Mouse (Mus musculus) MEL-GATA-1-ER (cell line): Measurements from ENCODE around the gene Akna.

Experiments
- DNase-seq: peaks from one replicate; pipeline ENCODE4 v3.0.0-alpha.2; 2012; ENCODE audit warnings: low read depth; ENCODE audit errors: extremely low read depth

Akna gene

DNA sequence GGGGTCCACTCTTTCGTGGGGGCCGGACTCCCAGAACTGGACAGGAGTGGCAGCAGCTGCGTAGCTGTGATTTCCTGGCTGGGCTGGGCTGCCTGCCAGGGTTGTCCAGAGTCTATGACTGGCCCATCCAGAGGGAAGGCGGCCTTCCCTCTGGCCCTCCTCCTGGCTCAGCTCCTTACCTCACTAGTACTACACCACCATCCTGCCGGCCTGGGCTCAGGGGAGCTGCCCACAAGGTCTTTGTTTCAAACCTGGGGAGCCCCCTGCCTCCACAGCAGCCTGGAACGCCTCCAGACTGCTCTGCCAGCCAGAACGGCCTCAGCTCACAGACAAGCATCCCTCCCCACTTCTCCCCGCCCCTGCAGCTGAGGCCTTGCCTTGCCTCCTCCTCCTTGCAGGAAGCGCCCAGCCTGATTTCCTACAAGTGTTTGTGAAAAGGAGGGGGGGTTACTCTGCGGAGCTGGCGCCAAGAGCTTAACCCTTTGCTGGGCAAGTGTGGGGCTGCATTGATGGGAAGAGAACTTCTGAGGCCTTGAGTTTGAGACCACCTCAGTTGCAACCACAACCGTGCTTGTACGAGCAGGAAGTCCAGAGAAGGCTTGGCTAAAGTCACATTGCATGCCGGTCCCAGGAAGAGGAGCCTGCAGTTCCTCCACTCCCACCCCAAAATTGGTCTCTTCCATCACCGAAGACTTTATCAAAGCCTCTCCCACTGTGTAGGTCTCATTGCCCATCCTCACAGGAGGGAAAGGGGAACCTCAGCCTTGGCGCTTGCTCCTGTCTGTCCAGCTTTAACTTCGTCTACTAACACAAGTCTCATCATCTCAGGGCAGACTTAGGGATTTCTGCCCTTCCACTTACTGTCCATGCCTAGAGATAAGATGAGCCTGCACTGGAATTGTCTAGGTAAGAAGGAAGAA is at the start of gene Akna:
Gene Akna, minus strand, starts transcription at position 315 of the 920 bp plus-strand sequence.
- DNase-seq: peak; percentile 59

- DNase-seq: no peak
Observed at GRCm38 (mm10) chr4:63452555-63452954, 49.4 kb upstream of the Akna start.

DNA sequence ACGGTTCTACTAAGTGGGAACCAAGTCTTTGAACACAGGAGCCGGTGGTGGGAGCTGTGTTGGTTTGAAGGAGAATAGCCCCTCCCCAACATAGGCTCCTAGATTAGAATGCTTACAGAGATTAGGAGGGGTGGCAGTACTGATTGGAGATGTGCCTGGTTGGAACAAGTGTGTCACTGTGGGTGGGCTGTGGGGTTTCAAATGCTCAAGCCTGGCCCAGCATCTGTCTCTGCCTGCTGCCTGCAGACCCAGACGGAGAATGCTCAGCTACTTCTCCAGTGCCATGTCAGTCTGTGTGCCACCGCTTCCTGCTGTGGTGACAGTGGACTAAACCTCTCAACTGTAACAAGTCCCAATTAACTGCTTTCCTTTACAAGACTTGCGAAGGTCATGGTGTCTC is 47.4 kb upstream of the Akna start:
- no peak for DNase-seq

DNA sequence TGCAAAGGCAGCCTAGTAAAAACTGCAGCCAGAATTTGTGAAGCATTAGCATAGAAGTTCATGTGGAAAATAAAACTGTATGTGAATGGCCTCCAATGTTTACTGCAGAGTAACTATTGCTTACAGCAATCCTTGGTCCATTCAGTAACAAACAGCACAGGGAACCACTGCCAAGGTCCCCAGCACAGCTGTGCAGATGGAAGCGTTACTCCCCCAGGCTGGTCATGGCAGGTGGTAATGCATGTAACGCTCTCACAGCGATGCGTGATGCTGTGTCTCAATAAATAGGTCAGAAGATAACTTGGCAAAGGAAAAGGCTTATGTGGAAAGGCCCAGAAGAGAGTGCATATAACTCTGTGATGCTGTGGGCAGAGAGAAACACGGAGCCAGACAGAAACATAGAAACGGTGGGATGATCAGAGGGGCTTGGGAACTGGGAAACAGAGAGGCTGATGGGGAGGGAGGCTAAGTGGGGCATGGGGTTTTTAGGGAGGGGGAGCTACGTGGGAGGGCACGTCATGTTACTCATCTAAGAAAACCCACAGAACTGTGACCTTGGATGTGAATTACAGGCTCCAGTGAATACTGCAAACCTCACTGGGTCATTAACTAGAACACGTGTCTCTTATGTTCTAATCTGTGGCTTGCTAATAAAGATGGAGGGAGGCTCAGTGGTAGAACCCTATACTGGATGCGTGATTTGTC is 41.4 kb upstream of the Akna start:
- no peak for DNase-seq

- DNase-seq: no peak
Observed at GRCm38 (mm10) chr4:63443101-63443500, 39.9 kb upstream of the Akna start.

DNA sequence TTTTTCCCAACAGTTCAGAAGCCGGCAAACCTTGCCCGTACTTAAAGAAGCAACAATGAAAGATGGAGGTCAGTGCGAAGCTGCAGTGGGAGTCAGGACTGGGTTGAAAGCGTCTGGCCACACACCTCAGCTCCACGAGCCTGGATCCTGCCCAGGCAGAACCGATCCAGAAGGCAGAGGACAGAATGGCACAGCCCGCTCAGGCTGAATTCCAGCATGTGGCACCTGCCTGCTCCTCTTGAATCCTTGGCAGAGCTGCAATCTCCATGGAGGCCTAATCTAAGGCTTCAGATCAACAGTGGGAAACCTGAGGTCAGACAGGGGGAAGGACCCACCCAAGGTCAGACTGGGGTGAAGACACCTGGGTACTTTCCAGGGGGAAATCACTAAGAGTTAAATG is 38.5 kb upstream of the Akna start:
- no peak for DNase-seq

- no peak for DNase-seq
Observed at GRCm38 (mm10) chr4:63440262-63440661, 37.1 kb upstream of the Akna start.

DNA sequence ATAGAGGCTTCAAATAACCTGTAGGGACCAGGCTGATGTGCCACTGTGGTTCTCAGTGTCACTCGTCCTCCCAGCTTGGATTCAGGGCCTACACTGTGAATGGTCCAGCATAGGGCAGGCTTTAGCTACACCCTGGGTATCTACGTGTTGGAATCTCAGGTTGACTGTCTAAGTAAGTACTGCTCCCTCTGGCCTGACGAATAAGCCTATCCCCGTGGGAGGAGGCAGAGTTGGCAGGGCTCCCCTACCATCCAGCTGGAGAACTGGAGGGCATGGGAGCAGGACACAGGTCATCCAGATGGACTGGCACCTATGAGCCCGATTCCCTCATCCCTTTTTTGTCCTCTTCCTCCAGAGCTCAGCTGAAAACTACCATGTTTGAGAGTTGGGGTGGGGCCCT is 34.8 kb upstream of the Akna start:
- no peak for DNase-seq

GRCm38 (mm10) chr4:63437119-63437815 is 34.1 kb upstream of the Akna start:
- DNase-seq: no peak

DNA sequence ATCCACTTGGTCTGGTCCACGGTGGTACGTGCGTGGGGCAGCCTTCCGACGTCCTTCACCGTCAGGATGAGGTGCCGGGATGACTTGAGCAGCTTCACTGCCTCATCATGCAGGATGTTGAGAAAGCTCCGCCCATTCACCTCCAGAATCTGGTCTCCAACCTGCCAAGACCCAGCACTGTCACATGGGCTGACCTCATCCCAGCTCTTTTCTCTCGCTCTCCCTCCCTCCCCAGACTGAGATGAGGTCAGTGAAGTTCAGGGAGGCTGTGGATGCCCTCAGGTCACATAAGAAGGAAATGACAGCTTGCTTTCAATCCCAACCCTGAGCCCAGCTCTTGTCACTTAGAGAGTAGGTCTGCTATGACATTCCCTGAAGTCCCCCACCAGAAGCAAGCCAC is 32.2 kb upstream of the Akna start:
- no peak for DNase-seq

GRCm38 (mm10) chr4:63431098-63431497 is 27.9 kb upstream of the Akna start:
- no peak for DNase-seq

- no peak for DNase-seq
Observed at GRCm38 (mm10) chr4:63430357-63430756, 27.2 kb upstream of the Akna start.

DNA sequence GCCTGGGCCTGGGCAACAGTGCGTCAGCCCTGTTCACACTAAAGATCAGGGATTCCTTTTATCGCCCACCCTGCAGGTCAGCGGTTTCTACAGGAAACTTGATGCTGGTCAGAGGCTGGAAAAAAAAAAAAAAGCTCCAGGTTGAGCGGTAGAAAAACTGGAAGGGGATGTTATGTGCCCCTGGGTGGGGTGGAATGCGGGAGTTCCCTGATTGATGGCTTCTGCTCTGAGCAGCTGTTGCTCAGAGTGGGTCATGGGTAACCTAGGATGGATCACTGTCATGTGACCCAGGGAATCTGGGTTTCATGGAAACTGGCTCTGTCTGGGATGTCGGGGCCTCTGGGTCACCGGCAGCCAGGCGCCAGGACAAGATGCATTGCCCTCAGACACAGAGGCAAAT is 23.2 kb upstream of the Akna start:
- DNase-seq: no peak

DNA sequence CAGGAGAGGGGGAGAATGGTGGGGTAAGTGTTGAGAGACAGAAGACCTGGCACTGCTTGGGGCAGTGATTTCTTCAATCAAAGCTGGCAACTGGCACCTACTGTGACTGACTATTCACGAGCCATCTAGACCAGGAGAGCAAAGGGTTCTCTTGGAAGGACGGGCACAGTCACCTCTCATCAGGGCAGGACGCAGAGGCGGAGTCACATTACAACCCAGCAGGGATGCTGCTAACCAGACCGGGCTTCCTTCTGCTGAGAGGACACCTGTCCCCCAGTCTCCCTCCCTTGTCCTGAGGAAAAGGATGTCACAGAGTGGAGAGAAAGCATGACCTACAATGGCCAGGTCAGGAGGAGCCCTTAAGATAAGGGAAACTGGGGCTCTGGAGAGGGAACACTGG is 20.7 kb upstream of the Akna start:
- DNase-seq: no peak

- no peak for DNase-seq
Observed at GRCm38 (mm10) chr4:63423231-63423630, 20.1 kb upstream of the Akna start.

DNA sequence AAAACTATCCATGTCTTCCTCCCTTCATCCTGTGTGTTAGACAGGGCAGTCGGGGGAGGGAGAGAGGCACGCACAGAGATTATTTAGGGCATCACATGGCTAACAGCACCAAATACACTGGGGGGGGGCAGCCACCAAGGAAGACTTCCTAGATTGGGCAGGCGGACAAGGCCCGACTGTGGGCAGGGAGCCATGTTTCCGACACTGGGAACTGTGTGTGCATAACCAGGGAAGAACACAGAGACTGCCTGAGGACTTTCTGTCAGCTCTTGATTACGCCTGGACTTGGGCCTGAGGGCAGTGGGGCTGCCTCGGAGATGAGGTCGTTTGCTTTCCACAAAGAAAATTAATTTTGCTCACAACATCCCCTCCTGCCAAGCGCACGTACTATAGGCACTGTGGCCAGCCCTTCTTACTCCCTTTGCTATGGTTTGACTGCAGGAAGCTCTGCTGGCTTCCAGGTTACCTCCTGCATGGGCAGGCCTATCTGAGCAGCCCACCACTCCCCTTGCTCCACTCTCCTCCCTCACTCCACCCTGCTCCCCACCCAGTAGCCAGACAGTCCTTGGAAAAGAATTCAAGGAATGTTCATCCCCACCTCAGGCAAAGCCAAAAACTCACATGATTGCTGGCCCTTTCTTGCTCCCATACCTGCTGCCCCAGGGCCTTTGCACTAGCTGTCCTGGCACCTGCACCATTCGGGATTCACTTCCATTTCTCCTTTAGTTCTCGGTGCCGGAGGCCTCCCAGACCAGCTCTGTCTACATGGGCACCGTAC is 17.2 kb upstream of the Akna start:
- no peak for DNase-seq

DNA sequence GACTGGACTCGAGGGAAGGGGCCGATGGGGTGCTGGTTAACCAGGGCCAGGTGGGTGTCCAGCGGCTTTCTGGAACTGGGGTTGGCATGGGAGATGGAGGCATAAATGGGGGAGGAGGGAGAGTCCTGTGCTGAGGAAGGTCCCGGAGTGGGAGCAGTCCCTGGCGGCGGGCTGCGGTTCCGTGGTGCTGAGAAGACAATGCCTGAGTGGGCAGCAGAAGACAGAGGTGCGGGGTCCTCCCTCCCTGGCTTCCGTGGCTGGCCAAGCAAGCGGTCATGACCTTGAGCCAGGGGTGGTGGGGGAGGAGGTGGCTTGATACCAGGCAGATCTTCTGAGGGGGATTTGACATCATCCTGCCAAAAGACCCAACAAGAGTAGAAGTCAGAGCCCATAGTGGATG is 15.1 kb upstream of the Akna start:
- DNase-seq: no peak

- DNase-seq: no peak
Observed at GRCm38 (mm10) chr4:63417318-63417957, 14.3 kb upstream of the Akna start.

DNA sequence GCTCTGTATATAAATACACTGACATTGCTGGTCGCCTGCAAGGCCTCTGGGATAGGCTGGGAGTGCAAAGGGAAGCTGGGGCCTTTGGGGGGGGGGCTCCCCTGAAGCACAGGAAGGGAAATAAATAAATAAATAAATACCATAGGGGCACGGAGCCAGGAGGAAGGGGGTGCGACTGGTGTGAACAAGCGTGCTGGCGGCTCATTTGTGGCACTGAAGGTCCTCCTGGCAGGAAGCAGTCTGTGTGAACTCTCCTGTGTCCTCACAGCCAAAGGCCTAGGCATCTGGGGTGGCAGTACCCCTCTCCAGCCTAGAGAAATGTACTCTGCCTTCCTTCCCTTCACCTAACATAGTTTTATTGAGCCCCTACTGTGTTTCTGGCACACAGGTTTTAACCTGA is 11.8 kb upstream of the Akna start:
- DNase-seq: no peak

DNA sequence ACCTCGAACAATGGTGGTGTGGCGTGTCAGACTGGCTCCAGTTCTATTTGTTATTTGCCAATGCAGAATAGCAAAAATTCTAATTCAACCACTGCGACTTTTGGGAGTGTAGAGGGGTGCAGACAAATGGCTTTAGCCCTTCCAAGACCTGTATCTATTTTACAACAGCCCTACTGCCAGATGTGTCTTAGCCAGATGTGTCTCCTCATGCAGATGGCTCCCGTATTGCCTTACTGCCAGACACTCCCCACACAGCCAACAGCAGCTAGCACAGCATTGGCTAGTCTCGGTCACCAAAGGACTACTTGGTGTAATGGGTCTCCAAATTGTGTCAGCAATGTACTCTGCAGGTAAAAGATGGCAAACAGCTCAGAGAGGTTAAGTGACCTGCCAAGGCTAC is 8.1 kb upstream of the Akna start:
- DNase-seq: no peak

DNA sequence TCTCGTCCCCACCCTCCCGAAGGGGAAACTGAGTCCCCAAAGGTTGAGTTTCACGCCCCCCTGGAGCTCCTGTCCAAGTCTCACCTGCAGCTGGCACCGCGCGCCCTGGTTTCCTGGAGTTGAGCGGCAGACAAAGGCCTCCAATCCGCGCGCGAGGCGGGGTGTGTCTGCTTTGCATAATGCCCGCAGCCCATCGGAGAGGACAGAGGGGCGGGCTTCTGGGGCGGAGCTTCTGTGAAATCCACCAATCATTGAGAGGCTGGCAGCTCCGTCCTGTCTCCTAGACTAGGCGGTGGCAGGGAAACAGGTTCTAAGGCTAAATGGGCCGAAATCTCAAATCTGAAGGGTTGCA is 7.4 kb upstream of the Akna start:
- peak; percentile 85 for DNase-seq
